Mouse (Mus musculus) brain, embryonic 14.5 days (tissue): Measurements from ENCODE around the gene Lpp. TPM values are rescaled to one million over a fixed set of nuclear protein-coding genes. Genes with fewer than 3 reads are reported as not detected.

Experiments used
- DNase-seq: peaks from one replicate; pipeline ENCODE4 v3.0.0-alpha.2; 2011; ENCODE audit warnings: low read depth
- CTCF ChIP-seq: fragments of 200-500 bp; IDR thresholded peaks from 2 replicates; pipeline ENCODE4 v1.5.1; 2012; ENCODE audit warnings: inconsistent platforms, mild to moderate bottlenecking, moderate library complexity, borderline replicate concordance; ENCODE audit not compliant: insufficient read depth, insufficient read length; ENCODE audit errors: extremely low read depth
- POLR2A ChIP-seq: fragments of 200-500 bp; IDR thresholded peaks from 2 replicates; pipeline ENCODE4 v1.6.1; 2012; ENCODE audit warnings: mild to moderate bottlenecking, inconsistent platforms, borderline replicate concordance; ENCODE audit not compliant: poor library complexity, insufficient read depth, insufficient read length, severe bottlenecking; ENCODE audit errors: extremely low read depth
- polyA plus RNA-seq: library from polyadenylated mRNA; depleted of rRNA; stranded (reverse); fragments of >200 nt; gene quantifications from 2 replicates; pipeline ENCODE4 v1.2.3, GENCODE M21; 2012

Gene Lpp
- polyA plus RNA-seq, 1 experiment, result 5.4 TPM

- TF ChIP-seq POLR2A, result no peak
- TF ChIP-seq CTCF, result no peak
- DNase-seq, result no peak
These were observed 32.5 kb downstream of the Lpp start for GRCm38 (mm10) chr16:24425816-24426215.

- TF ChIP-seq CTCF (no peak), POLR2A (no peak)
- no peak for DNase-seq
These were observed 34.3 kb downstream of the Lpp start for GRCm38 (mm10) chr16:24427606-24428005.

GRCm38 (mm10) chr16:24428055-24428454 lies 34.7 kb downstream of the Lpp start:
- TF ChIP-seq POLR2A, result no peak
- no peak for TF ChIP-seq CTCF
- no peak for DNase-seq

- TF ChIP-seq POLR2A (no peak), CTCF (no peak)
- DNase-seq, result no peak
These were observed 35.4 kb downstream of the Lpp start for GRCm38 (mm10) chr16:24428742-24429141.

GRCm38 (mm10) chr16:24429691-24430090 lies 36.4 kb downstream of the Lpp start:
- TF ChIP-seq POLR2A, result no peak
- no peak for TF ChIP-seq CTCF
- DNase-seq, result no peak

GRCm38 (mm10) chr16:24431808-24432207 lies 38.5 kb downstream of the Lpp start:
- no peak for TF ChIP-seq POLR2A
- no peak for DNase-seq

GRCm38 (mm10) chr16:24433563-24433962 lies 40.3 kb downstream of the Lpp start:
- no peak for DNase-seq
- TF ChIP-seq CTCF (no peak), POLR2A (no peak)

GRCm38 (mm10) chr16:24434026-24434425 lies 40.7 kb downstream of the Lpp start:
- TF ChIP-seq CTCF, result no peak
- TF ChIP-seq POLR2A, result no peak
- no peak for DNase-seq

GRCm38 (mm10) chr16:24434531-24435114 lies 41.3 kb downstream of the Lpp start:
- DNase-seq, result peak; percentile 53
- TF ChIP-seq POLR2A, result no peak
- TF ChIP-seq CTCF, result no peak

GRCm38 (mm10) chr16:24435115-24435553 lies 41.8 kb downstream of the Lpp start:
- DNase-seq, result peak; percentile 51
- no peak for TF ChIP-seq CTCF
- no peak for TF ChIP-seq POLR2A

- no peak for DNase-seq
- TF ChIP-seq CTCF, result no peak
- TF ChIP-seq POLR2A, result no peak
These were observed 45.1 kb downstream of the Lpp start for GRCm38 (mm10) chr16:24438438-24438837.

GRCm38 (mm10) chr16:24441338-24441737 lies 48.0 kb downstream of the Lpp start:
- DNase-seq, result peak; percentile 60
- no peak for TF ChIP-seq CTCF
- no peak for TF ChIP-seq POLR2A
